Mouse (Mus musculus) spleen, postnatal 14 days (tissue): ENCODE data around the gene Rnase2a.
"Not testable (repeated sequence)": the region's sequence is repeated elsewhere in the genome, so short reads cannot be mapped to it uniquely, and the experiment has no call there.

Source experiments
- DNase-seq, 2 experiments: peaks; one replicate each; pipeline ENCODE4 v3.0.0; 2021 to 2022; ENCODE audit warnings: low spot score in 2 of 2

The Rnase2a gene

GRCm38 (mm10) chr14:51256041-51256440 is at the start of gene Rnase2a:
TSS of gene Rnase2a (minus strand) at chr14:51256112.
- DNase-seq: no peak

GRCm38 (mm10) chr14:51291505-51291904 is 35.6 kb upstream of the Rnase2a start:
- no peak for DNase-seq

GRCm38 (mm10) chr14:51278515-51278914 is 22.6 kb upstream of the Rnase2a start:
- DNase-seq: not testable (repeated sequence)

GRCm38 (mm10) chr14:51268677-51269076 is 12.8 kb upstream of the Rnase2a start:
- DNase-seq: no peak

- DNase-seq: peak; percentile 38 to 67
These were observed 10.2 kb upstream of the Rnase2a start for GRCm38 (mm10) chr14:51266113-51266512.

- DNase-seq: no peak
These were observed 9.8 kb upstream of the Rnase2a start for GRCm38 (mm10) chr14:51265667-51266066.

- DNase-seq: no peak
These were observed 6.5 kb upstream of the Rnase2a start for GRCm38 (mm10) chr14:51262397-51262796.

GRCm38 (mm10) chr14:51259741-51260140 is 3.8 kb upstream of the Rnase2a start:
- DNase-seq: no peak

GRCm38 (mm10) chr14:51253569-51253968 is 2.3 kb downstream of the Rnase2a start:
- DNase-seq: no peak

- DNase-seq: not testable (repeated sequence)
These were observed 3.7 kb downstream of the Rnase2a start for GRCm38 (mm10) chr14:51252206-51252605.

- DNase-seq: no peak
These were observed 5.6 kb downstream of the Rnase2a start for GRCm38 (mm10) chr14:51250348-51250747.

GRCm38 (mm10) chr14:51247736-51248135 is 8.2 kb downstream of the Rnase2a start:
- no peak for DNase-seq

GRCm38 (mm10) chr14:51240899-51241298 is 15.0 kb downstream of the Rnase2a start:
- peak in 1 of 2 experiments; percentile 22 for DNase-seq

GRCm38 (mm10) chr14:51237488-51237887 is 18.4 kb downstream of the Rnase2a start:
- not testable (repeated sequence) for DNase-seq

- DNase-seq: not testable (repeated sequence)
These were observed 26.3 kb downstream of the Rnase2a start for GRCm38 (mm10) chr14:51229657-51230056.

GRCm38 (mm10) chr14:51220075-51220474 is 35.8 kb downstream of the Rnase2a start:
- DNase-seq: not testable (repeated sequence)
